Mouse (Mus musculus): ENCODE data around the gene Mamdc2.
A peak's percentile ranks its signal among the peaks of the same experiment; 100 is the strongest.

The Mamdc2 gene

DNA sequence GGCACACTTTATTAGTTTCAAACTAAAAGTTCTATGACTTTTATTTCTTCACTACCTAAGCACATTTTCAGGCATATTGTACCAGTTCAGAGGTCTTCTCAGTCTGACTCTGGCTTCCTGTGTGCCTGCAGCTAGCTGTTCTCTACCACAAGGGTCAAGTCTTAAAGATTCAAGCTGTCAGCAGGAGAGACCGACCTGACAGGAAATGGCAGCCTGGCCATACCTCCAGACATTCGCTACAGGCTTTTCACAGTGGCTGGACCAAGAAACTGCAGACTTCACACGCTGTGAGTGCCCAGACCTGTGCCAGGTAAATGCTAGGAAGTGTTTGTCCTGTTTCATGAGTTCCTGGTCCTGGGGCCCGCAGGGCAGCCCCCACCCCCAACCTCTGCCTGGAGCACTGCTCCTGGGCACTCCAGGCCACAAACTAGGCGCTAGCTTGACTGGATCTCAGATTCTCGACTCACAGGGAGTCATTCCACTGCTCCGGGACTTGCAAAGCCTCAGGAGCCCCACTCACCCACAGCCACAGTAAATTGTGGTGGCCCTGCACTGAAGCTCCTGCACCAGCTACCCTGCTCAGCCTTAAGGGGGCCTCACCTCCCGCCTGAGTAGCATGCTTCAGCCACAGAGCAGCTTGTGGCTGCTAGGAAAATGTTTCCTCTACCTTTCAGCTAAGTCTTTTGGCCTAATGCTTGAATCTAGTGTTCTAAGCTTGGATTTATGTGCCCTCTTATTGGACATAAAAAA lies 166.2 kb downstream of the Mamdc2 start:
- no peak for DNase-seq (ENCODE audit: low read depth, low spot score)

DNA sequence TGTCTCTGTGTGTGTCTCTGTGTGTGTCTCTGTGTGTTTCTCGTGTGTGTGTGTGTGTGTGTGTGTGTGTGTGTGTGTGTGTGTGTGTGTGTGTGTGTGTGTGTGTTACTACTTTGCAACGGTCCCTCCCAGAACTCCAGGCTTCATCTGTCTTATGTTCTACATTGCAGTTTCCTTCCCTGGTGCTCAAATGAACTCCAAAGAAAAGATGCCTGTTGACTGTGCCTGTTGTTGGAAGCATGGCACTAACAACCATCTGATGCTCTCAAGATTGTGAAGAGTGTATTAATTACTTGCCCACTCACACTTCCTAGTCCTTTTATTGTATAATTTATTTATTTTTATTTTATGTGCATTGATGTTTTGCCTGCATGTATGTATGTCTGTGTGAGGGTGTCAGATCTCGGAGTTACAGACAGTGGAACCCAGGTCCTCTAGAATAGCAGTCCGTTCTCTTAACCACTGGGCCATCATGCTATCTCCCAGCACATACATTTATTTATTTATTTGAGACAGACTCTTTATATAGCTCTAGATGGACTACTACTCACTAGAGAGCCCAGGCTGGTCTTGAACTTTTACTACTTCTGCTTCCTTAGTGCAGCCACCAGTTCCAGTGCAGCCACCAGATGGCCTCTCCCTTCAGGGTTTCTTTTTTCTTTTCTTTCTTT lies 174.1 kb downstream of the Mamdc2 start:
- no peak for DNase-seq (ENCODE audit: low read depth, low spot score)

DNA sequence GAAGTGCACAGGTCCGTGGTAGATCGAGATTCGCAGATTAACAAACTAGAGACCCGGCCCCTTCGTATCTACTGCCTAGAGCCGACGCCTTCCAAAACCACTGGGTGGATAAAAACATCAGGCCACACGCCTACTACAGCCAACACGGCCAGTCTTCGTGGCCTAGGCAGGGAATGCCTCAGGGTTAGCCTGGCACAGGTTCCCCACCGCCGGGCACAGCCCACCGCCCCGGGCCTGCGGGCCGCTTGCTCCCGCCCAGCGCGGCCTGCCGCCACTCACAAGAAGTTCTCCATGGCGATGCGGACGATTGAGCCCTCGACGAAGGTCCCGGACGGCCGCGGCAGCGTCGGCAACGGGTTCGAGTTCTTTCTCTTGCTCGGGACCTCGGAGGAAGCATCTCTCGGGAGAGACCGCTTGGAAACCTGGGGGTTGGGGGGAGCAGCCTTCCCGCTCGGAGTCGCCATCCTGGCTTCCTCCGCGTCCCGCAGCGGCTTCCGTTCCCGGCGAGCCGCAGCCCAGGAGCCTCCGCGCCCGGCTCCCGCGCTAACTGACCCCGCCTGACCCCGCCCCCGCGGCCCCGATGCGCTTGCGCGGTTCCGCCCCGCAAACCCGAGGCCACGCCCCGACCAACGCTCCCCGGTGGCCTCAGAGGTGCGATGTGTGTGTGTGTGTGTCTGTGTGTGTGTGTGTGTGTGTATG lies 174.7 kb downstream of the Mamdc2 start, which contains the start of gene Smc5:
Smc5 (minus strand) TSS at position 543 of the 699 bp plus-strand sequence.
- peak; percentile 87 for DNase-seq (ENCODE audit: low read depth, low spot score)

DNA sequence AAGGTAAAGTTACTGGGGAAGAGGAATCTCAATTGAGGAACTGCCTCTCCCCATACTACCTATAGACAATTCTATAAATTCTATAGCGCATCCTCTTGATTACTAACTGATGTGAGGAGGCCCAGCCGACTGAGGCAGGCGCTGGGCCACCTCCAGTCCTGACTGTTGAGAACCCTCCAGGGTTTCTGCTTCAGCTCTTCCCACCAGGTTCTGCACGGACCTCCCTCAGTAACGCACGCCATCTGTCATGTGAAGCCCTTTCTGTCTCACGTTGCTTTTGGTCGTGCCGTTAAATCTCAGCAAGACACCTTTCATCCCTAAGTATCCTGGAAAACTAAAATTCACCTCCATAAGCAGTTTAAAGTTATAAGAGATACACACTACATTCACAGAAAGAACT lies 191.5 kb downstream of the Mamdc2 start:
- DNase-seq (ENCODE audit: low read depth, low spot score), result no peak
